Mouse (Mus musculus): ENCODE measurements around the gene Zfhx3. TPM values are rescaled to one million over a fixed set of nuclear protein-coding genes. Genes with fewer than 3 reads are reported as not detected.

Zfhx3 gene
- polyA plus RNA-seq, 1 experiment: 1.5 TPM

DNA sequence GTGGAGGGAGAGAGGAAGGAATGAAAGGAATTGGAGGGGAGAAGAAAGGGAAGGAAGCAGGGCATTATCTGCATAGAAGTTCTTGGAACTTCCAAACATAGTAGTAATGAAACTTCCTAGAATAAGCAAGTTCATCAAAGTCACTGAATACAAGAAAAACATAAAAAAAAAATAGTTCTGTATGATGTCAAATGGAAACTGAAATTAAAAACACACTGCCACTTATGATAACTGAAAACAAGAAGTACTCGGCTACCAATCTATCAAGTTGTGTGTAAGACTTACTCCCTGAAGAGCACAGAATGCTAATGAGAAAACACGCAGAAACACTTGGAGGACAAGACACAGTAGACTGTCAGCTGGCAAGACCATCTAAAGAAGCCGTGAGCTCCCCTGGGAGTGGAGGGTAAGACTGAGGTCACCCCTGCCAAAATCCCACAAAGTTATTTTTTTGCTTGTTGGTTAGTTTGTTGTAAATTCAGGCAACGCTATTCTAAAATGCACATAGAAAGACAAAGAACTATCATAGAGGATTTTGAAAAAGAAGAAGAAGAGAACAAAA lies 375.2 kb downstream of the Zfhx3 start:
- DNase-seq (ENCODE audit: extremely low spot score in 1 of 2, low spot score in 1 of 2): no peak

DNA sequence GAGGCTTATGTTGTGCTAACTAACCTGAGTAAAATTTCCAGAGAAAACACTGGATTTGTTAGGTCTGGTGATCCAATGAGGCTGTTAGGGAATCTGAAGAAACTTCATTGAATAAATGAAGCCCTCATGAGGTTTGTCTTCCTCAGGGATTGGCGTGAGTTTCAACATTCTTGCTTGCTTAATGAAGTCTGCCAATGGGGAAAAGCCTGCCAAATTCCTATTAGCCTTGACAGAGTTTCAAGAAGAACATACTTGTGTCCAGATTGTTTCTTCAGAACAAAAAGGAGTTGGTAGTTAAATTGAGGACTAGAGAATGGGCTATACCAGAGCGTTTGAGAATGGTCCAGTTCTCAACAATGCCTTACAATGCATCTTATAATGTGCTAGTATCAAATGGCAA lies 385.3 kb downstream of the Zfhx3 start:
- peak in 1 of 2 experiments; percentile 27 for DNase-seq (ENCODE audit: extremely low spot score in 1 of 2, low spot score in 1 of 2)

DNA sequence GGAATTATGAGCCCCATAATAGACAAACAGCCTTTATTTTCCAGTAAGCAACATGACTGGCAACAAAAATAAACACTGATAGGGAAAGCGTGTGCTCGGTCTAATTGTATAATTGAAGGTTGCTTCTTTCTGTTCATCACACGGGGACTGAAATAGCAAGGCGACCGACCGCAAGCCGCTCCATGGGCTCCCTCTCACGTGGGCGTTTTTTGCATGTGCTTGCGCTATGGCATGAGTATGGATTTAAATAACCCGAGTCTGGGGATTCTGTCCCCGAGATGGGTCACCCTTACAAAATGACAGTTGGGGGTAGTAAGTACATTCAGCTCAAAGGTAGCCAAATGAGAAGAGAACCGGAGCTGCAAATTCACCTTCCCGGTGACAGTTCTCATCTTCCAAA lies 405.9 kb downstream of the Zfhx3 start:
- DNase-seq (ENCODE audit: extremely low spot score in 1 of 2, low spot score in 1 of 2): peak in 1 of 2 experiments; percentile 3

DNA sequence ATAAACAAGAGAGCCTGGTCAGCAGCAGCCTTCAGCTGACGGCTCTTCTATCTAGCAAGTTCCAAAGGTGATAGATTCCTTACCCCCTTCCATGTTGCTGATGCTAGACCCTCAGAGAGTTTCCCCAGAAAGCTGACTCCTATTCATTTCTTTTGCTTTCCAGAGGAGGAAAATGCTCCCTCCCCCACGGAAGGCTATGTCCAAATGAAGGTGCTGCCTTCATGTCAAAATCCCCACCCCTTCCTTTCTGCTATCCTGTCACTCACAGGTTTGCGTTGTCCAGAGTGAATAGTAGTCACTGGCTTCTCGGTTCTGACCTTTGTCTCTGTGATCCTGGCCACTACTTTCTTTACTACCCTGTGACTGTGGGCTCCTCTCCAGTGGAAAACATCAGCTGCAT lies 406.3 kb downstream of the Zfhx3 start:
- DNase-seq (ENCODE audit: extremely low spot score in 1 of 2, low spot score in 1 of 2): no peak

DNA sequence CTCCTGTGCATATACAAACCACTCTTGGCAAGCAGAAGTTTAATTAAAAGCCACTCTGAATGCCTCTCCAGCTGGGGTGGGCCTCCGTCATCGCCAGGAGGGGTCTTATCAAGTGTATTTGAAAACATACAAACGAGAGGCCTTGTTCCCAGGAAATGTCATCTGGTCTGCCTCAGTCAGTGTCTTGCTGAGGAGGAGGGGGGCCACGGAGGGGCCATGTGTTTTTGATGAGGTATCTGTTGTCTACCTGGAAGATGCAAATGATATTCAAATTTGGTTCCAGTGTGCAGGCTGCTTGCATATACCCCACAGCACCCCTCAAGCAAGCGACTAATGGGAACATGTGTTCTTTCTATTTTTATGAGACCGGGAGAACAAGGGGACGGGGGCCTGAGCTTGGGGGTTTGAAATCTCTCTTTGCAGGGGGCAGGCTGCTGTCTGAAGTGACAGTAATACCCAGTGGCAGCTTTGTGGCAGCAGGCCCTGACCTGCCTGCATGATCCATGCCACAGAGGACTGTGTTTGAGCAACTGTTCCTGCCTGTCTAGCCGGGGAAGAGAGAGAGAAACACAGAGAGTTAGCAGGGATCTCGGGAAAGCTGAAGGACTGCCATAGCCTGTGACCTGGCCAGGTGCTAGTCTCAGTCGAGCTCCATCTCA lies 412.8 kb downstream of the Zfhx3 start:
- no peak for DNase-seq (ENCODE audit: extremely low spot score in 1 of 2, low spot score in 1 of 2)

DNA sequence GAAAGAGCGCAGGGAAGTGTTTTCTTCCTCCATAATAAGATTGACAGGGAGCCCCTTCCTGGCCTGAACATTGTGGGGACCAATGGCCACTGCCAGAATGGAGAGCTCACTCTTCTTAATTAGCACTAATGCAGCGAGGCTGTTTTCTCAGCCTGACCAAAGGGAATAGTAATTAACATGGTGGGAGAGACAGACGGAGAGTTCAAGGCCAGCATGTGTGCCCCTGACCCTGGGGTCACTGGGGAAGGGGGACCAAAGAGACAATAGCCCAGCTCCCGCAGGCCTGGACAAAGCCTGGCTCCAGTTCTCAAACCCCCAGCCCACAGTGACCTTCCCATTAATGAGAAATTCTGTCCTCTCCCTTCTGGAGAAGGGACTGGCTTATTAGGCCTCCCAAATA lies 419.0 kb downstream of the Zfhx3 start:
- no peak for DNase-seq (ENCODE audit: extremely low spot score in 1 of 2, low spot score in 1 of 2)

DNA sequence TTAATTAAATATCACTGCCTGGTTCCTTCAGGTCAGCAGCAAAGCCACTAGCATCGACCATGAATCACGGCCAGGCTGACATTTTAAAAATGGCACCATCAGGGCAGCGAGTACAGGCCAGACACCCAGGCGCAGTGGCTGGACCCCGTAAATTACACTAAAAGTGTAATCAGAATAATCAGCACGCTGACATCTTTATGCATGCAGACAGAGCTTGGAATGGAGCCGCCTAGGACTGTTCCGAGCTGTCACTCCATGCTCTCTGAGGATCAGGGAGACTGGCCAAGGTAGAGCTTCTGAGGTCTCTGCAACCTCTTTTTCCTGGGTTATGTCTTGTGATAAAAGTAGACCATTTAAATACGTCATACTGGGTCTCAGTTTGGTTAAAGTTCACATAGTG lies 420.0 kb downstream of the Zfhx3 start:
- DNase-seq (ENCODE audit: extremely low spot score in 1 of 2, low spot score in 1 of 2): no peak

DNA sequence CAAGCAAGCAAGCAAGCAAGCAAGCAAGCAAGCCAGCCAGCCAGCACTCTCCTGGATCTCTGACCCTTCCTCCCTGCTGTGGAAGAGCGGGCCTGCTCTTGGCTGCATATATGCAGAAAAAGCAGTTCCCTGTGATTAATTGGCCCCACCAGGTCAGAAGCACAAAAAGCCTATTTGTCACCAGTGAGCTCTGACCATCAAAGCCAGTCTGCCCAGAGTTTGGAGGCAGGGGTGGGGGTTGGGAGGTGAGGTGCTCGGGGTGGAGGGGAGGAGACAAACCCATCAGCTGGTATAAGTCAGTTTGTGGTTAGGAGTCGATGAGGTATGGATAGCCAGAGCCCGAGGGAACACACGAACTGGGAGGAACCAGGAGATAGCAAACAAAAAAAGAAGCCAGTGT lies 421.0 kb downstream of the Zfhx3 start:
- DNase-seq (ENCODE audit: extremely low spot score in 1 of 2, low spot score in 1 of 2): no peak

DNA sequence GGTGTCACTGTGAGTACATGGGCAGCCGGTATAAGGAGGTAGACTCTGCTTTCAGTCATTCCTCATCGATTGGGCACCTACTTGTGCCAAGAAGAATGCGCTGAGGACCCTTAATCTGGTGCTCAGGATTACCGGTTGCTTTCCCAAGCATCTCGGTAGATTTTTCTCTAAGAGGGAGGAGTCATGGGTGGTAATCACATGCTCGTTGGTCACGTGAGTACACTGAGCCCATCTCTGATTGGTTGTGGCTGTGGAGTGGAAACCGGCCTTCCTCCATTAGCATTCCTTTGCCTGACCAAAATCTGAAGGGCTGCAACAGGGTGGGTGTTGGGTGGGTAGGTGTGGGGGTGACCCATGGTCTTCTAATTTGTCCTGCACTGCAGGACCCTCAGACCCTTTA lies 421.4 kb downstream of the Zfhx3 start:
- DNase-seq (ENCODE audit: extremely low spot score in 1 of 2, low spot score in 1 of 2): no peak

DNA sequence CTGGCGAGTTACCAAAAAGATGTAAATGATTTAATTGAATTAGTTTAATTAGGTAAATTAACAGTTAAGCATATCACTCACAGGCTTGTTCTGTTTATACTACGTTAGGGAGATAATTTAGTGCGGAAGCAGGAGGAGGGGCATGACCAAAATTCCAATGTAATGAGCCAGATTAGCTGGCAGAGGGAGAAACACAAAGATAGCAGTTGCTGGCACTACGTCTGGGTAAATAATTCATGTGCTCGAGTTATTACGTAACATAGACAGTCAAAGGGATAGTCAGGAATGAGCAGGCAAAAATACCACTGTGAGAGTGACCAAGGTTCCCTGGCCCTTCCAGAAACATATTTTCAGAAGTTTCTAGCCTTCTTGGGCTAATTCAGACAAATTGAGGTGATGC lies 426.6 kb downstream of the Zfhx3 start:
- peak in 1 of 2 experiments; percentile 26 for DNase-seq (ENCODE audit: extremely low spot score in 1 of 2, low spot score in 1 of 2)

DNA sequence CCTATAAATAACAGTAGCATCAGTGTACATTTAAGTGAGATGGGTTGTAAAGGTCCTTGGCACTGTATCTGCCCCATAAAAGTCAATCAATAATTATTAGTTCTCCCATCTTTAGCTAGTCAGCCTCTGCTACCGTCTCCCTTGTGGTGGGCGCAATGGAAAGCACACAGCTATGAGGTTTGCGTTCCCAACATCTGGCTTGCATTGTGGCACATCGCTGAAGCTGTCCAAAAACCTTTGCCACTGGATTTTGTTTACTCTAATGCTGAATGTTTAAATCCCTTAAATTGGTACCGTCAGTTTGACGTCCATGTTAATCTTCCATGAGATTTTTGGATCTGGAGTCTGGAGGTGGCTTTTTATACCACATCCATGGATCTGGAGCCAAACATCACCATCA lies 428.3 kb downstream of the Zfhx3 start:
- no peak for DNase-seq (ENCODE audit: extremely low spot score in 1 of 2, low spot score in 1 of 2)

DNA sequence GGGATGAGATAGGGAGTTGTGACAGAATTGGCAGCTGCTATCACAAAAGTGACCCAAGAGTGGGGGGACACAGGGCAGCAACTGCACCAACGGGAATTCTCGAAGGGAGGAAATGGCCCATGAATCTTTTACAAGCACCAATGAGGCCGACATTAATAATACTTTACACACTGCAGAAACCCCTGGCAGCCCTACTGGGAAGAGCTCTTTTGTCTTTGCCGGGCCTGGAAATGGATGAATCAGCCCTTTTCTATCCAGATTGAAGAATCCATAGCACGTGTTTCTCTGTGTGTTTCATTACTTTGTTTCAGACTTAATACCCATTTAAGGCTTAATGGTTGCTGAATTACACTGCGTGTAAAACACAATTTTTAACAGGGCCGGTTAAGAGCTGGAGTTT lies 430.6 kb downstream of the Zfhx3 start:
- no peak for DNase-seq (ENCODE audit: extremely low spot score in 1 of 2, low spot score in 1 of 2)

DNA sequence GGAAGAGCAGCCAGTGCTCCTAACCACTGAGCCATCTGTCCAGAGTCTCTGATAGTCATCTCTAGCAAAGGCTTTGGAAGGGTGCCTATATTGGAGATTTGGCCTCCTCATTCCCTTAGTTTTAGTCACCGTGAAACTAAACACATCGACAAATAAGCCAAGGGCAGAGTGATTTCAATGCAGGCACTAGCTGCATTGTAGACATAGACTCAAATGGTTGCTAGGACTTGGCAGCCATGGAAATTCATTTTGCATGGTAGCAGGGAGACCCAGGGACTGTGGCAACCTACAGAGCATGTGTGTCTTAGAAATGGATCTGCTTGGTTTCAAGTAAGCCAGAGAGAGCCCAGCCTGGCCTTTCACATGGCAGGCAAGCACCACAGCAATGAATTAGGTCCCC lies 435.6 kb downstream of the Zfhx3 start:
- no peak for DNase-seq (ENCODE audit: extremely low spot score in 1 of 2, low spot score in 1 of 2)

DNA sequence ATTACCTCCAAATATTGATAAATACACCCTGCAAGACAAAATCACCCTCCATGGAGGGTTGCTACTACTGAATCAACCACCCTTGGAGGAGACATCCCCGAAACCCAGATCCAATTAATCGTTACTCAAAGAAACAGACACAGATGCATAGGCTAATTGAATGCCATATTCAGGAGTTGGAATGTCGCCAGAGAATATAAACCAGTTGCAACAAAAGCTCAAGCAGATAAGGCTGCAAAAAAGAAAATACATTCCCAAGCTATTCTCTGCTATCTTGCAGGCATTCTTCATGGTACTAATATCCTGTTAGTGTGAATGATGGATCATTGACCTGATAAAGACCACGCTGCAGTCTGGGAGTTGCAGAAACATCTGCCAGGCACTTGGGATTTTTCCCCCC lies 440.7 kb downstream of the Zfhx3 start:
- no peak for DNase-seq (ENCODE audit: extremely low spot score in 1 of 2, low spot score in 1 of 2)

DNA sequence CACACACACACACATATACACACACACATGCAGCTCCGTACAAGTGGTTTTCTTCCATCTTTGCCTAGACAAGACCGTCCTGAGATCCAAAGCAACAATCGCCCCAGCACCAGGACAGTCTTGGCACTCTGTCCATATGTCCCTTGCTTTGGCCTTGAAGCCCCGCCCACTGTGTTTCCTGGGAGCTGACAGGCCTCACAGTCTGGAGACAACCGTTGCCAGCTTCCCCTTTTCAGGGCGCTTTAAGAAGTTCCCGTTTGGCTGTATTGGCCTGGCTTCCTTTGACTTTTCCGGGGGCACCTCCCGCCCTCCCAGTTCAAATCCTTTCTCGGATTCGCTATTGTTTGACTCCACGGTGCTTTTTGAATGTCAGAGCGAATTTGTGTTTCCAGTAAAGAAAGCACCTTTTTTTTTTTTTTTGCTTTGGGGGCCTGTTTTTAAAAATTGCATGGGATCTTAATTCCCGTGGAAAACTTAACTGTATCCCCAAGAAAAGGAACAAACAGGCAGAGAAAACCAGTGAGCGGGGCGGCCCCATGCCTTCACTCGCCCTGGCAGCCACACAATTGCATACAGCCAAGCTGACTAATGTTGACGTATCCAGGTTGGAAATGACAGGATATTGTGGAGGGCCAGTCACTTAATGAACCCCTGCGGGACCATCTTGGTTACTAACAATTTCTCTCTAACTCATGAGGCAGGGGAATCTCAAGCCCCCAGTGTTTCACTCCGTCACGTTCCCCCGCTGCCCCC lies 444.9 kb downstream of the Zfhx3 start:
- DNase-seq (ENCODE audit: extremely low spot score in 1 of 2, low spot score in 1 of 2): peak in 1 of 2 experiments; percentile 13

DNA sequence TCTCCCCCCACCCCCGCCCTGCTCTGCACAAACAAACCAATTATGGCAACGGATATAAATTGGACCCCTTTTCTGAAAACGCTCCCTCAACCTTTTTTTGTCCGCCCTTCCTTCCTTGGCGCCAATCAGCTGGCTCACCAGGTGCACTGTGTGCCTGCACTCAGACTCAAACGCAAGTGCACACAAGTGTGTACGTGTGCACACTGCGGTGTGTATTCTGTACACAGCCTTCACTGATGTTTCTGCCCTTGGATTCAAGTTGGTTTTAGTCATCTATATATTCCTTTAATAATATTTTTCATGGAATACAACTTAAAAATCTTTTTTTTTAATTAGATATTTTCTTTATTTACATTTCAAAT lies 445.4 kb downstream of the Zfhx3 start:
- no peak for DNase-seq (ENCODE audit: extremely low spot score in 1 of 2, low spot score in 1 of 2)

DNA sequence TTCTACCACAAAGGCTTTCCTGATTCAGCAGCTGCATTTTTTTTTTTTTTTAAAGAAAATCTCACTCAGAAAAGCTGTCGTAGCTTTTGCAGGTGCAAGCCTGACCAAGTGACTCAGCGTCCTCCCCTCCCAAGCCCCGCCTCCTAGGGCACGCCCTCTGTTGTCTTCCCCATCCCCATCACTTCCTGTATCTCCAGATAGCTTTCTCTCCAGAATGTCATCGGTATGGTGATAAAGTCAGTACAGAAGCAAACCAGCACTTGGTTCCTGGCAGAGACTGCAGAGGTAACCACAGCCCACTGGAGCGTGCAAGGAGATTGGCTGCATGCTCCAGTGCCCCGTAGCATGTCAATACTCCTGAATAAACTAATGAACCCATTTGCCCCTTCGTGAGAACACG lies 450.5 kb downstream of the Zfhx3 start:
- DNase-seq (ENCODE audit: extremely low spot score in 1 of 2, low spot score in 1 of 2): no peak

DNA sequence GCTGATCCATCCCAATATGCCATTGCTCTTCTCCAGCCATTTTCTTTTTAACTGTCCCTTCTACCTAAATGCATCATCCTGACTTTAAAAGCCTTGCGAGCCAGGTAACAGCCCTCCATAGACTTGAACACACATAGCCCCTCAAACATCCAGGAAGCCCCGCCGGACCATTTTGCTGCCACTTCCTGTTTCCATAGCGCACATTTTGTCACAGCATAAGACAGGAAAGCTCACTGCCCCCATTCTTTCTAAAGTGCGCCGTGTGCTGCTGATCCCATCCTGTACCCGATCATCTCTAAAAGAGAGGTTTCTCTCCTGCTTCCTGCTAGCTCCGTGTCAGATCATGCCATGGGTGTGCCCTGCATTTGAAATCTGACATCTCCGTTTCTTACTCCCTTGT lies 459.7 kb downstream of the Zfhx3 start:
- no peak for DNase-seq (ENCODE audit: extremely low spot score in 1 of 2, low spot score in 1 of 2)

DNA sequence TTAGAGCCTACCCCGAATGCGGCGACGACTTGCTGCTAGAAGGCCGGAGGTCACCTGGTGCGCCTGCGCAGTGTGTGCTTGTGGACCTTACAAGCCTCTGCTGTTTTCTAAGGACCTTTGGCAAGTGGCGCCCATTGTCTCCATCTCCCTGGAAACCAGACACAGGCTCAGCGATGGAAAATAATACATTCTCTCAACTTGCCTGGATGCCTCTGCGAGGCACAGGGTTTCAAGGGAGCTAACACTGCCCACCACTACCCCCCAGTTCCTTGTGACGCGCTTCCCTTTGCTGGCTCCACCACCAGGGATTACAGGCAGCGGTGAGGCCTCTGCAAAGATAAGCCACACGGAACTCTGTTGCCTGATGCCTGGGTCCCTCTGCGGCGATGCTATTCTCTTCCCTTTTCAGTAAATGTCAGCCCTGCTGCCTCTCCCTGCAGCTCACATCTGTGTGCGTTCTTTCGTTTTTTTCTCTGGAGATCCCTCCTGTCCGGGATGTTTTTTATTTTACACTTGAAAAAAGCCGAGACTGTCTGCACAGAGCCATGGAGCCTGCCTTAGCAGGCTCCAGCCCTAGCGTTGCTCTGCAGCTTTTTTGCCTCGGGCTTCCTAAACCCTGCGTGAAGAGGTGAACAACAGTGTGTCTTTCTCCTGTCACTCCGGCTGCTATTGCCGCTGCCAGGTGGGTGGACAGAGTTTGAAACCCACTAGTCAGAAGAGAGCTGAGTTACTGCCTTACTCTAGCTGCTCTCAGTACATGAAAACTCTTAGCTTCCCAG lies 464.5 kb downstream of the Zfhx3 start:
- peak; percentile 6 to 29 for DNase-seq (ENCODE audit: extremely low spot score in 1 of 2, low spot score in 1 of 2)

DNA sequence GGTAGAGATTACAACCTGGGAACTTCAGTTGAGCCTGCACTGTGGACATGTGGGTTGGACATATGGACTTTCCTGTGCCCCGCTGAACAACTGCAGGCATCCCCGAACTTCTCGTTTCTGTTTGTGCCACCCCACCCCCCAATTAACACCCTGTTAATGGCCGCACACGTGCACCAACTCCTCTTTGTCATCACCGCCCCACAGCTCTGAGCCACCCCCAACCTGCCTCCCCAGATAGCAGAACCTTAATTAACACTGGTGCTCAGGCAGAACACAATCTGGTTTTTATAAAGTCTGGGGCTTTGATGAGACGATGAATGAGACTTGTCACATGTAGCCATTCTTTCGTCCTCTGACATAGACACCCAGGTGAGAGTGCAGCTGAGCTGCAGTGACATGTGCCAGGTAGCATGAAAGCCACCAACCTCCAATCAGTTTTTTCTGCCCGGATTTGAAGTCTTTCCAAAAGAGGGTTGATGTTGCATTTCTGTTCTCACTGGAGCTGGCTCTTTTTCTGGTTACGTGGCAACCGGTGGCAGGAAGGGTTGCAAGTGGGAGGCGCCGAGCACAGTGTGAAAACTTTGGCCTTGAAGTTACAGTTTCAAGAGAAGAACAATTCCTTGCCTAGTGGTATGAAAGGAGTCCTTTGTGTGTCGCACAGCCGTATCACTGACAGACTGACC lies 476.9 kb downstream of the Zfhx3 start:
- DNase-seq (ENCODE audit: extremely low spot score in 1 of 2, low spot score in 1 of 2): peak; percentile 18 to 42

DNA sequence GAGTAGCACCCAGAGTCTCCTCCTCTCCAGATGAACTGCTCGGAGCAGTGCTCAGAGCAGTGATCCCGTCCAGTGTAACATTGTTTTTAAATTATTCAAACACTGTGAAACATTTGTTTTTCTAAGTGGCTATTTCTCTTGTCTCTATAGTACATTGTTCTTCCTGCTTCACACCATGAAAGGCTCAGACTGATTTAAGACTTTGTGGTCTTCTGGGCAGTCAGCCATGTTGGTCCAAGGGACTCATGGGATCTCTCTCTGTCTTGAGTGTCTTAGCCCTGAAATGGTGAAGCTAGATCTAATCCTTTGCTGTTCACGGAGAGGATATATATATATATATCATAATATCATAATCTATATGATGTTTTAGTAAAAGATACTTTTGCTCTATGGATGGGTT lies 480.1 kb downstream of the Zfhx3 start:
- DNase-seq (ENCODE audit: extremely low spot score in 1 of 2, low spot score in 1 of 2): no peak
